Mouse (Mus musculus): Measurements from ENCODE around the gene Pgr. TPM values are rescaled to one million over a fixed set of nuclear protein-coding genes. Genes with fewer than 3 reads are reported as not detected.

Pgr gene
- polyA plus RNA-seq (2012; rRNA removed), result 3.5 and 3.6 TPM in 2 replicates

DNA sequence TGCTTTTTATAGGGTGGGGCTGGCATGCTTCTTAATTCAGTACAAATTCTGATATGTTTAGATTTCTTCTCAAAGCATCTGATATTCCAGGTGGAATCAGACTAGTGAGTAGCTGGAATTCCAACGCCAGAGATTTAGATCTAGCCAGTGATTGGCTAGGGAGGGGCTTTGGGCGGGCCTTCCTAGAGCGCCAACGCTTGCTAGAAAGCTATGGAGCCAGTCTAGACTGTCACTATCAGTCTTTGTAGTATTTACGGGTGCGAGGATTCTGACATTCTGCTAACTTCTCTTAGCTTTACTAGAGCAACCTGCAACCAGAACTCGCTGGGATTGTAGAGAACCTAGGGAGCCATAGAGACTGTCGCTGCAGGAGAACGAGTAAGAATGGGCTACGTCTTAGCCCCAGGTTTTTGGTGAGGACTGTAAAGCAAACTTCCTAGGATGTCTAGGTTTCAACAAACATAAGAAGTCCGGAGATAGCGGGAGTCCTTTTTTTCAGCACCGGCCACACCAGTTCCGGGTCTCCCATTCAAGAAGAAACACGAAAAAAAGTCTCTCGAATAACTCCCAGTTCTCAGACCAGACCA lies at the start of gene Pgr:
Pgr (plus strand) TSS at position 218 of the 587 bp plus-strand sequence.
- DNase-seq (ENCODE audit: extremely low spot score in 1 of 2, low spot score in 1 of 2), result peak in 1 of 2 experiments; percentile 62

DNA sequence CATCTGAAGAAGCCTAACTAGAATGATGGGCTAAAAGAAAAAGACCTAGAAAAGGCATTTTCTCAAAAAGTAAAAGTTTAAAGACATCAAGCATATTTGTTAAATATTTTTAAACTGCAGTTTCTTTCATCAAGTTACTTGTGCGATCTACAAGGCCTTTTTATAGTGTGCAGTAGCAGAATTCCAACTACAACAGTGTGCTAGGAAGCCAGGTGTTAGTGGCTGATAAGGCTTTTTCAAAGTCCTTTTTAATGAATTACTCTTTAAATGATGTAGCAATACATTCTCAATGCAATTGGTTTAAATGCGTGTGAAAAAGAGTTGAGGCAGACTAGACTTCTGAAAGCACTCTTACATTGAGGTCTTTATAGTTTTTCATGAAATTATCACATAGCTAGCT lies 42.2 kb upstream of the Pgr start:
- no peak for DNase-seq (ENCODE audit: extremely low spot score in 1 of 2, low spot score in 1 of 2)

DNA sequence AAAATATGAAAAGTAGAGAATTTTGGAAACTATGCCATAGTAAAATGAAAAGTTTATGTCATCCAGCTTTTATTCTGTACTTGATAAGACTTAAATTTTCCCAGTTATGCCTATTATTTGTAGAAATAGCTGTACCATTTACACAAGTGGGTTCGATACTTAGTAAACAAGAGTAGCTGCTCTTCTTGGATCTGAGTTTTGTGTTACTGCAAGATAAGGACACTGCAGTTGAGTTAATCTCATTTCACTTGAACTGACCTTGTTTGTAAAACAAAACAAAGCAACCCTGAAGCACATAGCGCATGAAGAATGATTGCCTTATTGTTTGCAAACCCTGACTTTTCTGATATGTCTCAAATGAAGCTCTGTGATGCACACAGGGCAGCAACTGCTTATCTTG lies 31.1 kb upstream of the Pgr start:
- DNase-seq (ENCODE audit: extremely low spot score in 1 of 2, low spot score in 1 of 2), result no peak

DNA sequence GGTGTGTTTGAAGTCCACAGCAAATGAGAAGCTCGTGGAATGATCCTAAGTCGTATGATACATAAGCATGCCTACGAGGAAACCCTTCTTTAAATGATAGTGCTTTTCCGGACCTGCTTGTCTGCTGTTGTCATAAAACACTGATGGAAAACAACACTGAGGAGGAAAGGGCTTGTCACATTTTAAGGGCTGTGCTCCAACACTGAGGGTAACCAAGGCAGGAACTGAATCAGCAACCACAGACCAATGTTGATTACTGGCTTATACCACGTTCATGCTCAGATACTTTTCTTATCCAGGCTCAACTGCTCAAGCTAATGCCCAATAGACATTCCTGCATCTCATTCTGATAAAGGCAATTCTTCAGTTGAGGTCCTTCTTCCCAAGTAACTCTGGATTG lies 4.4 kb upstream of the Pgr start:
- no peak for DNase-seq (ENCODE audit: extremely low spot score in 1 of 2, low spot score in 1 of 2)

DNA sequence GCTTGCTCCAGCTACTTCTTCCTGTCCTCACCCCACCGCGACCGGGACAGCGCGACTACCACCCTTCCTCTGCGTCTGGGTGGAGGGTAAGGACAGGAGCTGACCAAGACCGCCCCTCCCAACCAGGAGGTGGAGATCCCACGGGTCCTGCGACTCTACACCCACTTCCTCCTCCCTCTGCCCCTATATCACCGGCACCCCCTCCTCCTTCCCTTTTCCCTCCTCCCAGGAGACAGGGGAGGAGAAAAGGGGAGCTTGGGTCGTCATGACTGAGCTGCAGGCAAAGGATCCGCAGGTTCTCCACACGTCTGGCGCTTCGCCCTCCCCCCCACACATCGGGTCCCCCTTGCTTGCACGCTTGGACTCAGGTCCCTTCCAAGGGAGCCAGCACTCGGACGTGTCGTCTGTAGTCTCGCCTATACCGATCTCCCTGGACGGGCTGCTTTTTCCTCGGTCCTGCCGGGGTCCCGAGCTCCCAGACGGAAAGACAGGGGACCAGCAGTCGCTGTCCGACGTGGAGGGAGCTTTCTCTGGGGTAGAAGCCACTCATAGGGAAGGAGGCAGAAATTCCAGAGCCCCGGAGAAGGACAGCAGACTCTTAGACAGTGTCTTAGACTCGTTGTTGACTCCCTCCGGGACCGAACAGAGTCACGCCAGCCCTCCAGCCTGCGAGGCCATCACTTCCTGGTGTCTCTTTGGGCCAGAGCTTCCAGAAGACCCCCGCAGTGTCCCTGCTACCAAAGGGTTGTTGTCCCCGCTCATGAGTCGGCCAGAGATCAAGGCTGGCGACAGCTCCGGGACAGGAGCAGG lies 775 bp downstream of the Pgr start:
- DNase-seq (ENCODE audit: extremely low spot score in 1 of 2, low spot score in 1 of 2), result no peak

DNA sequence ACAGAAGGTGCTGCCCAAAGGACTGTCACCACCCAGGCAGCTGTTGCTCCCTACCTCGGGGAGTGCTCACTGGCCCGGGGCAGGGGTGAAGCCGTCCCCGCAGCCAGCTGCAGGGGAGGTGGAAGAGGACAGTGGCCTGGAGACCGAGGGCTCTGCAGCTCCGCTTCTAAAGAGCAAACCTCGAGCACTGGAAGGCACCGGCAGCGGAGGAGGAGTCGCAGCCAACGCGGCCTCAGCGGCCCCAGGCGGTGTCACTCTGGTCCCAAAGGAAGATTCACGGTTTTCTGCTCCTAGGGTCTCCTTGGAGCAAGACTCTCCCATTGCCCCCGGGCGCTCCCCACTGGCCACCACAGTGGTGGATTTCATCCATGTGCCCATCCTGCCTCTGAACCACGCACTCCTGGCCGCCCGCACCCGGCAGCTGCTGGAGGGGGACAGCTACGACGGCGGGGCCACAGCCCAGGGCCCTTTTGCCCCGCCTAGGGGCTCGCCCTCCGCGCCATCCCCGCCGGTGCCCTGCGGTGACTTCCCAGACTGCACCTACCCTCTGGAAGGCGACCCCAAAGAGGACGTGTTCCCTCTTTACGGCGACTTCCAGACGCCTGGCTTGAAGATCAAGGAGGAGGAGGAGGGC lies 1.5 kb downstream of the Pgr start:
- DNase-seq (ENCODE audit: extremely low spot score in 1 of 2, low spot score in 1 of 2), result peak in 1 of 2 experiments; percentile 22

DNA sequence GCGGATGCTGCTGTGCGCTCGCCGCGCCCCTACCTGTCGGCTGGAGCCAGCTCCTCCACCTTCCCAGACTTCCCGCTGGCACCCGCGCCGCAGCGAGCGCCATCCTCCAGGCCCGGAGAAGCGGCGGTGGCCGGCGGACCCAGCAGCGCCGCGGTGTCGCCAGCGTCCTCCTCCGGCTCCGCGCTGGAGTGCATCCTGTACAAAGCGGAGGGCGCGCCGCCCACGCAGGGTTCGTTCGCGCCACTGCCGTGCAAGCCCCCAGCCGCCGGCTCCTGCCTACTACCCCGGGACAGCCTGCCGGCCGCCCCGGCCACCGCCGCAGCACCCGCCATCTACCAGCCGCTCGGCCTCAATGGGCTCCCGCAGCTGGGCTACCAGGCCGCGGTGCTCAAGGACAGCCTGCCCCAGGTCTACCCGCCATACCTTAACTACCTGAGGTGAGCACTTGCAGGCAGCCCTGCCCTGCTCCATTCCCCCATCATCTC lies 2.1 kb downstream of the Pgr start:
- DNase-seq (ENCODE audit: extremely low spot score in 1 of 2, low spot score in 1 of 2), result peak in 1 of 2 experiments; percentile 69

DNA sequence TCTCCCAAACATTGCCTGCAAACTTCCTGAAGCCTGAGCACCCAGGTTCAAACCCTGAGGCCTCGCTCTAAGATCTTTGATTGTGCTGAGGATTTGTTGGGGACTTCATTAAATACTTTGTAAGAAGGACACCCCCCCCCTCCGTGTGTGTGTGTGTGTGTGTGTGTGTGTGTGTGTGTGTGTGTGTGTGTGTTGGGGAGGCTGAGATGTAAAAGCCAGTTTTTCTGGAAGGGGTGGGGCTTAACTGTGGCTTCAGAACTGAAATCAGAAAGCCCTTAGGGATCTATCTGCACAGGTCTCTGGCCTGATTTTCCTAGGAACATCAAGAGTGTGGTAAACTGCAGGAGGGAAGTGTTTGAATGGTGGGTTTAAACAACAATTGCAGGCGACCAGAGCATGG lies 2.6 kb downstream of the Pgr start:
- peak in 1 of 2 experiments; percentile 28 for DNase-seq (ENCODE audit: extremely low spot score in 1 of 2, low spot score in 1 of 2)

DNA sequence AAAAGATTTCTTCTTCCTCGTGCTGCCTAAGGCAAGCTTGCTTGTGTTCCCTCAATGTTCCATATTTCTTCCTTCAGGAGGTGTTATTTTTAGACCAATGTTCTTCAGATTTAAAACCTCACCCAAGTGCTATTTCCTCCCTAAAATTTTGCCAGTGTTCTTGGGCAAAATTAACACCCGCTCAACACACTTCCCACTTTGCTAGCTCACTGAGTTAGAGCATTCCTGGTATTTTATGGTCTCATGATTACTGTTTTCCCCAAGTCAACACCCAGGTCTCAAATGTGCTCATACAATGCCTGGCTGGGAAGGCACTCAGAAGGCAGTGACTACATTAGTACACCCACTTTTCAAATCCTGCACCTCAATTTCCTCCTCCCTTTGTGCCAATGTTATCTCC lies 27.9 kb downstream of the Pgr start:
- peak; percentile 36 to 51 for DNase-seq (ENCODE audit: extremely low spot score in 1 of 2, low spot score in 1 of 2)

DNA sequence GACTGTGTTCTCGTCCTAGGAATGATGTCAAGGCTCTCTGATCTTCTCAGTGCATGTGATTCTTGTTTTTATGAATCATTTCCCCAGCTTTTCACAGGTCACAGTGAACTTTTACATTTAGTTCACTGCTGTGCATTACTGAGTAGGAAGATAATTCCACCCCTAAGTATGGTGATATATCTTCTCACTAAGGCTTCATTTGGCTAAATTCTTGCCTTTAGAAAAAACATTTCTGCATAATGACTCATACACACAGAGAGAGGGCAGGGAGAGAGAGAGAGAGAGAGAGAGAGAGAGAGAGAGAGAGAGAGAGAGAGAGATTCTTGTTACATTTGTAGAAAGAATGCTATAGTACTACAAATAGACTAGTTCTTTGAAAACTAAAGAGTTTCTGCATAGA lies 38.1 kb downstream of the Pgr start:
- peak in 1 of 2 experiments; percentile 9 for DNase-seq (ENCODE audit: extremely low spot score in 1 of 2, low spot score in 1 of 2)

DNA sequence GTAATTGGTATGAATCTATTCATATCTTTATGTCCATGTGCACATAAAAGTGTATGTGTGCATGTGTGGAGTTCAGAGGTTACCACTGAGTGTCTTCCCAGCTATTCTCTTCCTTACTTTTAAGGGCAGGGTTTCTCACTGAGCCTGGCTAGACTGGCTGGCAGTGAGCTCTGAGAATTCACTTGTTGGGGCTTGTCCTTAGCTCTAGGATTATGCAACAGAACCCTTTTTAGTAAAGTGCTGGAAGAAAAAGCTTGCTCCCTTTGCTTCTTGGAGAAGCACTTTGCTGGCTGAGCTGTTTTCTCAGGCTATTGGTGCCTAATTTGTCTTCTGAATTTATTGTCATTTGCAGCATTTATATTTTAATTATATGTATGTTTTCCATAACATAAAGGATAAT lies 53.7 kb downstream of the Pgr start:
- no peak for DNase-seq (ENCODE audit: extremely low spot score in 1 of 2, low spot score in 1 of 2)

DNA sequence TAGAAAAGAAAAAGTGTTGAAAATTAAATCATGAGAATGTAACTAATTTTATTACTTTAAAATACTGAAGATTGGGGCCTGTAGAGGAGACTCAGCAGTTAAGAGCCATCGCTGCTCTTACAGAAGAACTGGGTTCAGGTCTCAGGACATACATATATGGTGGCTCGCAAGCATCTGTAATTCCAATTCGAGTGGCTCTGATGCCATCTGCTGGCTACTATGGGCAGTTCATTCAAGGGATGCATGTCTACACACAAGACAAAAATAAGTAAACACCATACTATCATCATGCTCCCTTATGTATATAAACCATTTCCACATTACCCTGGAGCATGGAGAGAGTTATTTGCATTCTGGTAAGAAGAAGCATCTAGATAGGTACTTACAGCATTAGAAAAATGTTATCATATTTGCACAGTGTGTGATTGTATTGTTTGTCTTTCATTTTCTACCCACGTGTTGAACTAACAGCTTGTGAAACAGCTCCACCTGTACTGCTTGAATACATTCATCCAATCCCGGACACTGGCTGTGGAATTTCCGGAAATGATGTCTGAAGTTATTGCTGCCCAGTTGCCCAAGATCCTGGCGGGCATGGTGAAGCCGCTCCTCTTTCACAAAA lies 65.0 kb downstream of the Pgr start:
- DNase-seq (ENCODE audit: extremely low spot score in 1 of 2, low spot score in 1 of 2), result peak; percentile 20 to 69

DNA sequence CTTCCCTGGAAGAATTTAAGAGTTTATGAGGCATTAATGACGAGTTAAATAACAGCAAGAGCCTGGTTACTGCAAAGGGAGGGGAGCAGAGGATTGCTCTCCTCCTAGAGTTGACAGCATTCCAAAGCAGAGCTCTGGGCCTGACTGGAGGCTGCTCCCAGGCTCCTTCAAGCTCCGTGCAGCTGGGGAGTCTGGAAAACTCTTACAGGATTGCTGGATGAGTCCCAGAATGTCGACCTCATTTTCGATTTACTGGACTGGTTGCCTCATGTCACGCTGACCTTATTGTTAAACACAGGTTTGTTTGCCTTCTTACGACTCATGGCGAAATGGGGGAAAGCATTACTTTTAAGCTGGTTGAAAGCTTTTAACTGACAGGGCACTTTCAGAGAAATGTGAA lies 70.6 kb downstream of the Pgr start:
- DNase-seq (ENCODE audit: extremely low spot score in 1 of 2, low spot score in 1 of 2), result no peak

DNA sequence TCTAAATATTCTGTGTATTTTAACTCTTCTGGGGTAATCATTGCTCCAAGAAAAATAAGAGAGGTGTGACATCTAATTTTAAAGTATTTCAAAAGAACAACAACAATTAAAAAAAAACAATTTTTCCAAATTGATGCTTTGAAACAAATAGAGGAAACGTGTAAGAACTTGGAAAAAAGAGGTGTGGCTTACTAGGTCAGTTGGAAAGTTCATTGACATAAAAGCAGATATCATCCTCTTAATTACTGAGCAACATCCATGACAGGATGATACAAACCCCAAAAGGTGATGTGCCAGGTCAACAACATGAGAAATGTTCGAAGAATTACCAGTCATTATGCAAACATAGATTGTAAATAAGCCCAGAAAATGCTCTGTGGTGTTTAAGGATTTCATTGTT lies 71.9 kb downstream of the Pgr start, which contains the start of gene Gm16485:
Gm16485 (plus strand) TSS at position 301 of the 400 bp plus-strand sequence.
- DNase-seq (ENCODE audit: extremely low spot score in 1 of 2, low spot score in 1 of 2), result no peak

DNA sequence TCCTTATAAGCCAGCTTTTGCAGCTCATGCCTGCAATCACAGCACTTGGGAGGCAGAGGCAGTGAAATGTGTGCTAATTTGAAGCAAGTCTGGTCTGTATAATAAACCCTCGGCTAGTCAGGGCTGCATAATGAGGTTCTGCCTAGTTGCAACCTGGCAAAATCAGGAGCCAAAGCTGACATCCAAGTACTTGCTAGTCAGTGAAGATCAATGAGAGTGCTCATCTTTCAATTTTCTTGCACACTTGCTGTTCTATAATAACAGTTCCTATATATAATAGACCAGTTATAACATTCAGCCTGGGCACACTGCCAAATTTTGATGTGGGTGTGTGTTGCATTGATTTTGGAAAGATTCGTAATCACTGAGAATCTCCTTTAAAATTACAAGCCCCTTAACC lies 78.1 kb downstream of the Pgr start:
- peak; percentile 17 to 71 for DNase-seq (ENCODE audit: extremely low spot score in 1 of 2, low spot score in 1 of 2)

DNA sequence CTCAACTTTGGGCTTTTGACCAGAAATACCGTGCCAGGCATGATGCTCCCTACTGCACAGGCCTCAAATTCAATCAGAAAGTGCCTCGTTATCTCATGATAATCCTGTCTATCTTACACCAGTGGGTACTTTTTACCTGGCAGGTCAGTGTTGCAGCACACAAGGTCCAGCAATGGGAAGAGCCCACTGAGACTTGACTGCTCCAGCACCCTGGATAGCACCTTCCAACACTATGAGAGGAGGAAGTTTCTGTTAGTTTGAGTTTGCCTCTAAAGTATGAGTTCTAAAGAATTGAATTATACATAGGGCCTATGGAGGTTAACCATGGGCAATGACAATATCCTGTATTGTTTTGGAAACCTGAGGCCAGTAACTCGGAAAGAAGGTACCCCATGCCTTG lies 82.7 kb downstream of the Pgr start:
- no peak for DNase-seq (ENCODE audit: extremely low spot score in 1 of 2, low spot score in 1 of 2)

DNA sequence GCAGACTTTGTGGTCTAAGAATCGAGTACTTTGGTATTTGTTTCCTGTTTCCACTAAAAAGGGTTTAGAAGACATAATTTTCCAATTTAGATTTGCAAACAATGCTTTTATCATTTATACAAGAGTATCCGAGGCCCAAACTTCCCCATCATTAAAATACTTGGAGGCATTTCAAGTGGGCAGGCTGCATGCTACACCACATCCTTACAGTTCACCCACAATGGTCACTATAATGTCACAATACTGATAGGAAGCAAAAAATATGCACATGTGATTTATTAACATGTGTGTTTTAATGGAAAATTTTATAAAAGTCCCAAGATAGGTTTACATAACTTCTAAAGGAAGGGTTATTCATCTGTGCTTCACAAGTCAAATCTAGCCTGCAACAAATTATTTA lies 96.9 kb downstream of the Pgr start:
- DNase-seq (ENCODE audit: extremely low spot score in 1 of 2, low spot score in 1 of 2), result no peak

DNA sequence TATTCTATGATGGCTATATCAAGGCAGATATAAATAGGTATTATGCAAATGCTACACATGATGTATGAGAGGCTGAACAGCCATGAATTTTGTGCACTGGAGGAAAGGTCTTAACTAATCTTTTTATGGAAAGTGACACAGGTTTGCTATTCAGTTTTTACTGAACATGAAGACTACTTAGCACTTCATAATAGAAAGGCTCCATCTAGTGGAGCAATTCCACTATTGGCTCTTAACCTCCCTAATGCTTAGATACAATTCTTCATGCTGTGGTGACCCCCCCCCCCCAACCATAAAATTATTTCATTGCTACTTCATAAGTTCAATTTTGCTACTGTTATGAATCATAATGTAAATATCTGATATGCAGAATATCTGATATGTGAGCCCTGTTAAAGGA lies 101.5 kb downstream of the Pgr start:
- DNase-seq (ENCODE audit: extremely low spot score in 1 of 2, low spot score in 1 of 2), result peak in 1 of 2 experiments; percentile 47

DNA sequence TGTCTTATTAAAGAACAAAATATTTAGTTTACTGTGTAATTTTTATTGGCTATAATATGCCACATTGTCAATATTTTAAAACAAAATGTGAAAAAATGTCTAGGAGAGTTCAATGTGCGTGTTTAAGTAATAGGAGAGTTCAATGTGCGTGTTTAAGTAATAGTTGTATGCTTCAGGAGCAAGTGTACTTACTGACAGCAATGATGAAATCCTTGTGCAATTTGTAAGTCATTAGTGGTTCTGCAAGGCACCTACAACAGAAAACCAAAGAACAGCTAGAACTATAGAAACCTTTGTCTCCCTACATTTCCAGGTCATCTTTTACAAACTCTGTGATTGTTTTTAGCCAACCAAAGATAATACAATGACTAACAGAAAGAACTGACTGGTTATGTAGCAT lies 115.5 kb downstream of the Pgr start:
- DNase-seq (ENCODE audit: extremely low spot score in 1 of 2, low spot score in 1 of 2), result no peak

Data from frontal cortex, adult 2 months (tissue).